Mouse (Mus musculus) liver, embryonic 15.5 days (tissue): Measurements from ENCODE around the gene Adamts13. TPM values are rescaled to one million over a fixed set of nuclear protein-coding genes. Genes with fewer than 3 reads are reported as not detected.

ENCODE experiments used
- polyA plus RNA-seq: library from polyadenylated mRNA; unstranded; fragments of >200 nt; fragmentation: Nextera tagmentation; extraction: Ambion mirVana; gene quantifications from 2 replicates; pipeline ENCODE4 v1.2.1, GENCODE M21; 2015

Gene Adamts13
- polyA plus RNA-seq, 1 experiment from 2014 or later: 1.6 TPM

Other genes starting within 250 kb of the Adamts13 start
- not detected in 2 replicates for gene Abo, start 108.4 kb upstream of the Adamts13 start, polyA plus RNA-seq
- gene Surf6, start 70.5 kb upstream of the Adamts13 start, polyA plus RNA-seq: 9.9 and 10.8 TPM in 2 replicates
- gene Med22, start 62.7 kb upstream of the Adamts13 start, polyA plus RNA-seq: 19.0 TPM in 2 replicates
- 341 and 352 TPM in 2 replicates for gene Rpl7a, start 62.7 kb upstream of the Adamts13 start, polyA plus RNA-seq
- gene Surf2, start 57.0 kb upstream of the Adamts13 start, polyA plus RNA-seq: 19.0 and 21.4 TPM in 2 replicates
- 33.3 and 33.8 TPM in 2 replicates for gene Surf1, start 56.9 kb upstream of the Adamts13 start, polyA plus RNA-seq
- gene Surf4, start 39.5 kb upstream of the Adamts13 start, polyA plus RNA-seq: 118 and 129 TPM in 2 replicates
- 0.06 and 0.08 TPM in 2 replicates for gene Stkld1, start 39.4 kb upstream of the Adamts13 start, polyA plus RNA-seq
- 19.2 and 19.9 TPM in 2 replicates for gene Rexo4, start 9.0 kb upstream of the Adamts13 start, polyA plus RNA-seq
- gene Cacfd1, start 36.5 kb downstream of the Adamts13 start, polyA plus RNA-seq: 13.2 and 15.0 TPM in 2 replicates
- 0.28 and 0.29 TPM in 2 replicates for gene Slc2a6, start 54.6 kb downstream of the Adamts13 start, polyA plus RNA-seq
- gene Mymk, start 98.8 kb downstream of the Adamts13 start, polyA plus RNA-seq: 1.9 and 2.5 TPM in 2 replicates
- 0.32 and 0.48 TPM in 2 replicates for gene Adamtsl2, start 106.0 kb downstream of the Adamts13 start, polyA plus RNA-seq
- gene Fam163b, start 169.1 kb downstream of the Adamts13 start, polyA plus RNA-seq: not detected in 2 replicates
- gene Dbh, start 191.8 kb downstream of the Adamts13 start, polyA plus RNA-seq: 0.07 TPM in 2 replicates